In the genomic region with DNA sequence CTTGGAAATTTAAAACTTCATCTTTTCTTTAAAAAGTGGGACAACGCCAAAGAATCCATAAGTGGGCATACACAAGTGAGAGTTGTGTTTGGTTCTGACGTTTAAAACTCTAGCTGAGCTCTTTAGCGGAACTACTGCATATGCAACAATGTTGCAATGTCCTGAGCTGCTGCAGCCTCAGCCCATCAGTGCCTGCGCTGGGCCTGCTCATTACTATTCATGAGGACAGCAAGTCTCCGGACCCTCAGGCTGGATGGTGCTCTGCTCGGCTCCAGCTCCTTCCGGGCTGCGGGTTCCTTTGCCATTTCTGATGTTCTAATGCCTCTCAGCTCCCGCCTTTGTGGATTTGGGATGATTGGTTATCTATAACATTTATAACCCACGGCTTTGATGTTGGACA, we compare ENCODE assay signal across 18 mouse cellular contexts.
DNase-seq lines count a peak whose midpoint lies in the region; ATAC-seq and TF ChIP-seq lines count a peak whose summit lies in the region.
"Had no signal": no experiment of that assay in that cellular context is flagged by ENCODE, and none has a peak within 500 bp of the region (broad histone marks: within the 10 kb centered on the region; RNA-seq: fewer than 3 reads in every experiment).

No protein-coding gene starts in this region.

- no peak for DNase-seq in forebrain, postnatal 0 days
- DNase-seq in midbrain, embryonic 10.5 days (ENCODE audit: low spot score): peak; percentile 35
- DNase-seq in midbrain, postnatal 0 days (ENCODE audit: low spot score): no peak
- DNase-seq in hindbrain, embryonic 14.5 days (ENCODE audit: low spot score): no peak
- DNase-seq in cerebellum, postnatal 14 days: no peak
- DNase-seq in left cerebral cortex, postnatal 10 days (ENCODE audit: extremely low spot score in 1 of 2, low spot score in 2 of 2): no peak
- DNase-seq: adrenal gland, postnatal 36 days; cerebellum, postnatal 10 days; gastrocnemius, postnatal 14 days; kidney, adult 11 months; kidney, postnatal 4 days; thymus, postnatal 4 days had no signal

- WGBS in forebrain, embryonic 13.5 days: 37% methylated on average over 10 of the region's 10 CpGs
- WGBS in forebrain, postnatal 0 days: 37% methylated on average over 10 of the region's 10 CpGs
- 41% methylated on average over 10 of the region's 10 CpGs for WGBS in midbrain, embryonic 10.5 days
- 30% methylated on average over 10 of the region's 10 CpGs for WGBS in midbrain, postnatal 0 days
- WGBS in hindbrain, embryonic 14.5 days: 28% methylated on average over 10 of the region's 10 CpGs
- WGBS in midbrain, embryonic 16.5 days: 25% methylated on average over 10 of the region's 10 CpGs

- no peak overlapping the region for H3K9ac ChIP-seq in forebrain, embryonic 13.5 days
- no peak overlapping the region for H3K9ac ChIP-seq in forebrain, postnatal 0 days
- no peak overlapping the region for H3K9ac ChIP-seq in midbrain, postnatal 0 days (replicated peaks; ENCODE audit: low read length, poor library complexity, severe bottlenecking)
- no peak overlapping the region for H3K9ac ChIP-seq in hindbrain, embryonic 14.5 days
- no peak overlapping the region for H3K9ac ChIP-seq in midbrain, embryonic 16.5 days (ENCODE audit: low read depth, low read length)
- H3K9ac ChIP-seq: embryonic facial prominence, embryonic 15.5 days had no signal

- no peak for TF ChIP-seq CTCF in forebrain, postnatal 0 days (IDR thresholded peaks at IDR 0.05; ENCODE audit: low read depth)
- TF ChIP-seq CTCF in midbrain, postnatal 0 days (IDR thresholded peaks at IDR 0.05): no peak

- intact Hi-C loops in left cerebral cortex, postnatal 10 days (cut with DNase I): no loop called here

- H3K36me3 ChIP-seq in forebrain, embryonic 13.5 days (ENCODE audit: poor library complexity, severe bottlenecking): no peaks in the 10 kb centered on the region
- no peaks in the 10 kb centered on the region for H3K36me3 ChIP-seq in forebrain, postnatal 0 days (ENCODE audit: insufficient read depth)
- H3K36me3 ChIP-seq in midbrain, embryonic 10.5 days: no peaks in the 10 kb centered on the region
- H3K36me3 ChIP-seq in midbrain, postnatal 0 days (ENCODE audit: insufficient read depth, low read length): no peaks in the 10 kb centered on the region
- no peaks in the 10 kb centered on the region for H3K36me3 ChIP-seq in hindbrain, embryonic 14.5 days (replicated peaks; ENCODE audit: control insufficient read depth, insufficient read depth)
- H3K36me3 ChIP-seq in midbrain, embryonic 16.5 days (ENCODE audit: control insufficient read depth, insufficient read depth, low read length): no peaks in the 10 kb centered on the region
- H3K36me3 ChIP-seq: embryonic facial prominence, embryonic 15.5 days had no signal

- H3K4me1 ChIP-seq in forebrain, embryonic 13.5 days: peaks cover 5% of the 10 kb centered on the region; the same call in 1 of the 2 replicates
- H3K4me1 ChIP-seq in forebrain, postnatal 0 days (ENCODE audit: insufficient read depth): peaks cover 3% of the 10 kb centered on the region; the same call in 1 of the 2 replicates
- peaks cover 16% of the 10 kb centered on the region for H3K4me1 ChIP-seq in midbrain, embryonic 10.5 days
- H3K4me1 ChIP-seq in midbrain, postnatal 0 days (ENCODE audit: insufficient read depth, low read length): peaks cover 11% of the 10 kb centered on the region; the same call in 1 of the 2 replicates
- H3K4me1 ChIP-seq in hindbrain, embryonic 14.5 days (replicated peaks; ENCODE audit: control insufficient read depth, insufficient read depth, low read length): peaks cover 14% of the 10 kb centered on the region; the same call in 1 of the 2 replicates
- H3K4me1 ChIP-seq in midbrain, embryonic 16.5 days (ENCODE audit: control insufficient read depth, insufficient read depth, low read length): peaks cover 14% of the 10 kb centered on the region

- no peak overlapping the region for H3K4me3 ChIP-seq in forebrain, embryonic 13.5 days
- no peak overlapping the region for H3K4me3 ChIP-seq in forebrain, postnatal 0 days (ENCODE audit: low read depth, low read length)
- H3K4me3 ChIP-seq in midbrain, embryonic 10.5 days: no peak overlapping the region
- no peak overlapping the region for H3K4me3 ChIP-seq in midbrain, postnatal 0 days (ENCODE audit: low read depth, low read length)
- H3K4me3 ChIP-seq in hindbrain, embryonic 14.5 days (replicated peaks; ENCODE audit: low read length): no peak overlapping the region
- no peak overlapping the region for H3K4me3 ChIP-seq in midbrain, embryonic 16.5 days (ENCODE audit: low read depth, low read length)
- H3K4me3 ChIP-seq: embryonic facial prominence, embryonic 15.5 days had no signal

- no peaks in the 10 kb centered on the region for H3K9me3 ChIP-seq in forebrain, embryonic 13.5 days (replicated peaks)
- H3K9me3 ChIP-seq in forebrain, postnatal 0 days (ENCODE audit: low read length): no peaks in the 10 kb centered on the region
- no peaks in the 10 kb centered on the region for H3K9me3 ChIP-seq in midbrain, embryonic 10.5 days (replicated peaks)
- H3K9me3 ChIP-seq in midbrain, postnatal 0 days (ENCODE audit: low read length): no peaks in the 10 kb centered on the region
- no peaks in the 10 kb centered on the region for H3K9me3 ChIP-seq in hindbrain, embryonic 14.5 days (ENCODE audit: control insufficient read depth, low read length)
- no peaks in the 10 kb centered on the region for H3K9me3 ChIP-seq in midbrain, embryonic 16.5 days (replicated peaks; ENCODE audit: control insufficient read depth, low read length, poor library complexity, severe bottlenecking)

- peak; percentile 65; the same call in 1 of the 2 replicates for ATAC-seq in forebrain, embryonic 13.5 days
- ATAC-seq in forebrain, postnatal 0 days: no peak
- no peak for ATAC-seq in midbrain, postnatal 0 days (ENCODE audit: low FRiP score)
- ATAC-seq in hindbrain, embryonic 14.5 days (ENCODE audit: low FRiP score): peak; percentile 73; the same call in 1 of the 2 replicates
- ATAC-seq in midbrain, embryonic 16.5 days: peak; percentile 59; the same call in 1 of the 2 replicates
- ATAC-seq: lung, postnatal 0 days had no signal

- no peaks in the 10 kb centered on the region for H3K27me3 ChIP-seq in forebrain, embryonic 13.5 days
- no peaks in the 10 kb centered on the region for H3K27me3 ChIP-seq in forebrain, postnatal 0 days (ENCODE audit: insufficient read depth, low read length)
- no peaks in the 10 kb centered on the region for H3K27me3 ChIP-seq in midbrain, embryonic 10.5 days (ENCODE audit: low read depth, poor library complexity, severe bottlenecking)
- no peaks in the 10 kb centered on the region for H3K27me3 ChIP-seq in midbrain, postnatal 0 days (ENCODE audit: insufficient read depth, low read length)
- H3K27me3 ChIP-seq in hindbrain, embryonic 14.5 days (ENCODE audit: control insufficient read depth, insufficient read depth, low read length): no peaks in the 10 kb centered on the region
- H3K27me3 ChIP-seq in midbrain, embryonic 16.5 days (ENCODE audit: control insufficient read depth, insufficient read depth, low read depth, low read length): no peaks in the 10 kb centered on the region
- H3K27me3 ChIP-seq: embryonic facial prominence, embryonic 15.5 days had no signal

- H3K27ac ChIP-seq in forebrain, embryonic 13.5 days: no peak overlapping the region
- H3K27ac ChIP-seq in forebrain, postnatal 0 days (ENCODE audit: low read depth, low read length): no peak overlapping the region
- no peak overlapping the region for H3K27ac ChIP-seq in midbrain, embryonic 10.5 days (replicated peaks)
- H3K27ac ChIP-seq in midbrain, postnatal 0 days (ENCODE audit: low read depth, low read length): no peak overlapping the region
- H3K27ac ChIP-seq in hindbrain, embryonic 14.5 days: no peak overlapping the region
- H3K27ac ChIP-seq in midbrain, embryonic 16.5 days (ENCODE audit: low read length): no peak overlapping the region
- H3K27ac ChIP-seq: embryonic facial prominence, embryonic 15.5 days had no signal

- no peak overlapping the region for H3K4me2 ChIP-seq in forebrain, embryonic 13.5 days
- H3K4me2 ChIP-seq in forebrain, postnatal 0 days (ENCODE audit: low read depth): no peak overlapping the region
- no peak overlapping the region for H3K4me2 ChIP-seq in midbrain, postnatal 0 days (ENCODE audit: low read depth, low read length, poor library complexity, severe bottlenecking)
- H3K4me2 ChIP-seq in hindbrain, embryonic 14.5 days (replicated peaks): no peak overlapping the region
- no peak overlapping the region for H3K4me2 ChIP-seq in midbrain, embryonic 16.5 days (ENCODE audit: low read length)
- H3K4me2 ChIP-seq: embryonic facial prominence, embryonic 15.5 days; heart, embryonic 11.5 days; liver, embryonic 11.5 days had no signal

Comparison
In these comparisons a context has a peak if more than half of its experiments do, and no peak if none do; other contexts are left out.
1. ATAC-seq: peak in forebrain, embryonic 13.5 days (single experiment), hindbrain, embryonic 14.5 days (single experiment) and midbrain, embryonic 16.5 days (single experiment); none in forebrain, postnatal 0 days (single experiment) and midbrain, postnatal 0 days (single experiment).